Mouse (Mus musculus) kidney, embryonic 16.5 days (tissue): ENCODE data around the gene Kcnn1. TPM values are rescaled to one million over a fixed set of nuclear protein-coding genes. Genes with fewer than 3 reads are reported as not detected.

Experiments used
- ATAC-seq: fragments of 200-750 bp; cut with Nextera tagmentation; 2 replicates; pipeline ENCODE4 v1.8.0; 2017; ENCODE audit warnings: moderate TSS enrichment; ENCODE audit not compliant: low FRiP score, low TSS enrichment
- H3K27ac ChIP-seq: fragments of 300-500 bp; sonication (generic); 2 replicates; pipeline ENCODE4 v1.5.1; 2014; ENCODE audit warnings: low read length
- H3K27me3 ChIP-seq: fragments of 300-500 bp; sonication (generic); 2 replicates; pipeline ENCODE4 v1.6.1; 2014; ENCODE audit warnings: low read length, control low read depth, mixed read lengths; ENCODE audit not compliant: insufficient read depth
- H3K36me3 ChIP-seq: fragments of 300-500 bp; sonication (generic); 2 replicates; pipeline ENCODE4 v1.6.1; 2014; ENCODE audit warnings: low read length, control low read depth, mixed read lengths; ENCODE audit not compliant: insufficient read depth
- H3K4me1 ChIP-seq: fragments of 300-500 bp; sonication (generic); 2 replicates; pipeline ENCODE4 v1.6.1; 2014; ENCODE audit warnings: low read length, control low read depth, mixed read lengths; ENCODE audit not compliant: insufficient read depth
- H3K4me2 ChIP-seq: fragments of 300-500 bp; sonication (generic); replicated peaks from 2 replicates; pipeline ENCODE4 v1.6.1; 2014; ENCODE audit warnings: low read depth, low read length
- H3K4me3 ChIP-seq: fragments of 300-500 bp; sonication (generic); 2 replicates; pipeline ENCODE4 v1.5.1; 2014; ENCODE audit warnings: mild to moderate bottlenecking, low read length
- H3K9ac ChIP-seq: fragments of 300-500 bp; sonication (generic); replicated peaks from 2 replicates; pipeline ENCODE4 v1.6.1; 2014; ENCODE audit warnings: low read length
- H3K9me3 ChIP-seq: fragments of 300-500 bp; sonication (generic); 2 replicates; pipeline ENCODE4 v1.6.1; 2016; ENCODE audit warnings: low read length, control low read depth
- WGBS: fragments of 180-500 bp; shearing (Covaris S2); extraction: QIAGEN DNeasy Blood & Tissue Kit; methylation state at CpG from one replicate; pipeline ENCODE4 v1.1.7; 2014; 5-methylcytosine and 5-hydroxymethylcytosine counted together
- polyA plus RNA-seq: library from polyadenylated mRNA; unstranded; fragments of >200 nt; fragmentation: Nextera tagmentation; extraction: Ambion mirVana; gene quantifications from 2 replicates; pipeline ENCODE4 v1.2.1, GENCODE M21; 2015

Gene Kcnn1
- polyA plus RNA-seq, 1 experiment from 2014 or later = 2.9 TPM

- Histone ChIP-seq H3K4me1 (peaks cover 2% of the 10 kb centered on the region), H3K9ac (no peak overlapping the region), H3K4me3 (no peak overlapping the region), H3K27ac (no peak overlapping the region), H3K36me3 (no peaks in the 10 kb centered on the region), H3K9me3 (no peaks in the 10 kb centered on the region), H3K4me2 (no peak overlapping the region), H3K27me3 (no peaks in the 10 kb centered on the region)
- 52% methylated on average over 15 of the region's 15 CpGs for WGBS
- ATAC-seq = no peak
Observed at GRCm38 (mm10) chr8:70846371-70847154, 16.5 kb downstream of the Kcnn1 start.

GRCm38 (mm10) chr8:70845108-70845507 lies 17.9 kb downstream of the Kcnn1 start:
- Histone ChIP-seq H3K27me3 (no peaks in the 10 kb centered on the region), H3K4me2 (no peak overlapping the region), H3K36me3 (no peaks in the 10 kb centered on the region), H3K9ac (no peak overlapping the region), H3K9me3 (no peaks in the 10 kb centered on the region), H3K27ac (no peak overlapping the region), H3K4me1 (peaks cover 15% of the 10 kb centered on the region), H3K4me3 (no peak overlapping the region)
- ATAC-seq = no peak
- WGBS = 43% methylated on average over 5 of the region's 5 CpGs

- no peaks in the 10 kb centered on the region for H3K36me3 ChIP-seq
- H3K4me3 ChIP-seq = no peak overlapping the region
- H3K9me3 ChIP-seq = no peaks in the 10 kb centered on the region
- no peak overlapping the region for H3K4me2 ChIP-seq
- no peak for ATAC-seq
- peaks cover 17% of the 10 kb centered on the region for H3K4me1 ChIP-seq
- WGBS = 2% methylated on average over 6 of the region's 6 CpGs
- no peak overlapping the region for H3K9ac ChIP-seq
- no peak overlapping the region for H3K27ac ChIP-seq
- no peaks in the 10 kb centered on the region for H3K27me3 ChIP-seq
Observed at GRCm38 (mm10) chr8:70844523-70844922, 18.5 kb downstream of the Kcnn1 start.

GRCm38 (mm10) chr8:70843941-70844340 lies 19.1 kb downstream of the Kcnn1 start:
- H3K36me3 ChIP-seq = no peaks in the 10 kb centered on the region
- ATAC-seq = no peak
- H3K27me3 ChIP-seq = no peaks in the 10 kb centered on the region
- 86% methylated on average over 8 of the region's 8 CpGs for WGBS
- peaks cover 17% of the 10 kb centered on the region for H3K4me1 ChIP-seq
- H3K27ac ChIP-seq = no peak overlapping the region
- no peaks in the 10 kb centered on the region for H3K9me3 ChIP-seq
- H3K9ac ChIP-seq = no peak overlapping the region
- no peak overlapping the region for H3K4me3 ChIP-seq
- no peak overlapping the region for H3K4me2 ChIP-seq

- Histone ChIP-seq H3K4me3 (no peak overlapping the region), H3K4me2 (no peak overlapping the region), H3K4me1 (peaks cover 22% of the 10 kb centered on the region), H3K27me3 (no peaks in the 10 kb centered on the region), H3K9ac (no peak overlapping the region), H3K27ac (no peak overlapping the region), H3K9me3 (no peaks in the 10 kb centered on the region), H3K36me3 (no peaks in the 10 kb centered on the region)
- no peak for ATAC-seq
- WGBS = 80% methylated on average over 5 of the region's 5 CpGs
Observed at GRCm38 (mm10) chr8:70843214-70843773, 19.8 kb downstream of the Kcnn1 start.

GRCm38 (mm10) chr8:70842484-70842883 lies 20.6 kb downstream of the Kcnn1 start:
- no peak for ATAC-seq
- Histone ChIP-seq H3K9me3 (no peaks in the 10 kb centered on the region), H3K9ac (no peak overlapping the region), H3K27ac (no peak overlapping the region), H3K4me1 (peaks cover 23% of the 10 kb centered on the region), H3K4me2 (no peak overlapping the region), H3K36me3 (no peaks in the 10 kb centered on the region), H3K27me3 (no peaks in the 10 kb centered on the region), H3K4me3 (no peak overlapping the region)
- WGBS = 66% methylated on average over 25 of the region's 25 CpGs

GRCm38 (mm10) chr8:70841147-70842072 lies 21.6 kb downstream of the Kcnn1 start:
- WGBS = 34% methylated on average over 22 of the region's 22 CpGs
- Histone ChIP-seq H3K9me3 (no peaks in the 10 kb centered on the region), H3K4me2 (peak overlapping the region; percentile 17; the same call in 1 of the 2 replicates), H3K4me1 (peaks cover 23% of the 10 kb centered on the region), H3K27me3 (no peaks in the 10 kb centered on the region), H3K9ac (peak overlapping the region; percentile 28), H3K27ac (peak overlapping the region; percentile 88), H3K36me3 (0 out of 2 replicates have a peak, but pooled peaks cover 3% of the 10 kb centered on the region), H3K4me3 (0 out of 2 replicates have a peak overlapping the region, but pooled peaks have one; percentile 6)
- peak; percentile 8 for ATAC-seq

GRCm38 (mm10) chr8:70840590-70840989 lies 22.5 kb downstream of the Kcnn1 start:
- Histone ChIP-seq H3K27me3 (no peaks in the 10 kb centered on the region), H3K36me3 (0 out of 2 replicates have a peak, but pooled peaks cover 3% of the 10 kb centered on the region), H3K4me2 (peak overlapping the region; percentile 17; the same call in 1 of the 2 replicates), H3K9me3 (no peaks in the 10 kb centered on the region), H3K4me3 (0 out of 2 replicates have a peak overlapping the region, but pooled peaks have one; percentile 6), H3K4me1 (peaks cover 23% of the 10 kb centered on the region), H3K27ac (peak overlapping the region; percentile 88), H3K9ac (no peak overlapping the region)
- ATAC-seq = no peak
- WGBS = 35% methylated on average over 10 of the region's 10 CpGs

GRCm38 (mm10) chr8:70839408-70840351 lies 23.4 kb downstream of the Kcnn1 start, which contains the start of gene Arrdc2:
Arrdc2 (minus strand) TSS chr8:70839720.
- Histone ChIP-seq H3K9ac (peak within 1 kb of the TSS; percentile 90), H3K4me1 (peaks cover 23% of the 10 kb centered on the region), H3K27me3 (no peaks in the 10 kb centered on the region), H3K4me3 (peak within 1 kb of the TSS; percentile 76), H3K4me2 (peak within 1 kb of the TSS; percentile 89), H3K9me3 (no peaks in the 10 kb centered on the region), H3K36me3 (0 out of 2 replicates have a peak, but pooled peaks cover 3% of the 10 kb centered on the region), H3K27ac (peak within 1 kb of the TSS; percentile 88)
- WGBS = 2% methylated on average over 55 of the region's 55 CpGs
- ATAC-seq = peak; percentile 98
